Mouse (Mus musculus): Measurements from ENCODE around the gene Krt19. TPM values are rescaled to one million over a fixed set of nuclear protein-coding genes. Genes with fewer than 3 reads are reported as not detected.

Gene Krt19
- total RNA-seq, 2 experiments from 2014 or later: 0.41 to 0.57 TPM

DNA sequence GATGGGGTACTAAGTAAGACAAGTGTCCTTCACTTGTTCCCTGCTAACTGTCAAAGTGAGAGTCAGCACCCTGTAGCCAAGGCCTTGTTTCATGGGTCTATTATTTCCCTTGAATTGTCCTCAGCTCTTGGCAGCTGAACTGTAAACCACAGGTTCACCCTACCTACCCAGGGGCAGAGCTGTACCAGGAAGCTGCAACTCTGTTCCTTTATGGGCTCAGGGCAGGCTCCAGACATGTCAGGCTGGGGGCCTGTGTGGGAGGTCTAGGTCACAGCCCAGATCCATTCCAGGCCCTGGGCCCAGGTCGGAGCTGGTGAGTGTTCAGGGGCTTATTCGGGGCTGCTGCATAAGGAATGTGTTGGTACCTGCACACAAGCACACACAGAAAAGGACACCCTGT is 9.1 kb downstream of the Krt19 start:
- no peak for DNase-seq
- intact Hi-C loops (cut with DNase I): loop anchor here (5.0 kb wide), 1 partner anchor 247 kb away; no protein-coding TSS in a partner anchor

DNA sequence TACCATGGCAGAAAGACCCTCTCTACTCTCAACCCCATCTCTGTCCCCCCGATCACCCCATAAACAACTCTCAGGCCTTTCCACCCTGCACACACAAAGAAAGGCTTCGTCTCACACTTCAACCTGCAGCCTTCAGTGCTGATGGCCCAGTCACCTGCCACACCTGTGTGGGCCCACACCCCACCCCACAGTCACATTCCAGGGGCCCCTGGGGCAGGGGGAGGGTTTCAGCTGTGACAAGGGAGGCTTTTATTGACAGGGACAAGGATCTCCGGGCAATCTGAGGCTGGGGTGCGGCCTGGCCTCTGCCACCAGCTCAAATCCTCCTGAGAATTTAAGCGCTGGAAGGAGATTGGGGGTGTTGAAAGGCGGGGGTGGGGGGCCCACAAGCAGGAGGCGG is 9.7 kb downstream of the Krt19 start:
- intact Hi-C loops (cut with DNase I): loop anchor here (5.0 kb wide), 1 partner anchor 247 kb away; no protein-coding TSS in a partner anchor
- no peak for DNase-seq

DNA sequence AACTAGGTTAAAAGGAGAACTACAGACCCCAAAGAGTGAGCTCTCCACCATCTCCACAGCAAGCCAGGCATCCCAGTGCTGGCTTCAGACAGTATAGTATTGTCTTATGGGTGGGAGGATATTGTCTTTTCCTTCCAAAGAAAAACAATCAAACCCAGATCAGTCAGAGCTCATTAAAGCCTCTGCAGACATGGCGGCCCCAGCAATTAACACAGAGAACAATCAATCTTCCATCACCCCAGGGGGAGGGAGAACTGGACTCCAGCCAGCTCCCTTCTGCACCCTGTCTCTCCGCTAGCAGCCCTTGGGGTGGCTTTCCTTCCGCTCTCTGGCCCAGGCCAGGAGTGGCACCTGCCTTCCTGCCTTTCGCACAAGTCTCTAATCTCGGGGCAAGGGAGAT is 10.8 kb downstream of the Krt19 start:
- intact Hi-C loops (cut with DNase I): loop anchor here (5.0 kb wide), 1 partner anchor 245 kb away; no protein-coding TSS in a partner anchor

DNA sequence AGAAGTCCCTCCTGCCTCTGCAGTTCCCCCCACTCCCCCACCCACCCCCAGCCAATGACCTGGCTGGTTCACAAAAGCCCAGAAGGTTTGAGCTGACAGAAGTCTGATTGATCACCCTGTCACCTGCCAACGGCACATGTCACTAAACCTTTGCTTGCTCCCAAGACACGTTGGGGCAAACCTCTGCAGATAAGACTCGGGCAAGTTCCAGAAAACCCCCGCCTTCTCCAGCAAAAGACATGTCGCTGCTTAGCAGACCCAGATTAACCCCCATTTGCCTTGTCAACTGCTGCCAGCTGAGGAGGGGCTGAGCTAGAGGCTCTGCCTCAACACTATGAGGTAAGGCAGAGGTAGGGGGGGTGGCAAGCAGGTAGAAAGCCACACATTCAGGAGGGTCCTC is 11.9 kb downstream of the Krt19 start:
- intact Hi-C loops (cut with DNase I): loop anchor here (5.0 kb wide), 1 partner anchor 244 kb away; no protein-coding TSS in a partner anchor
- no peak for DNase-seq

More for the DNA sequence above, 10.8 kb downstream of the Krt19 start:
- DNase-seq: no peak

DNA sequence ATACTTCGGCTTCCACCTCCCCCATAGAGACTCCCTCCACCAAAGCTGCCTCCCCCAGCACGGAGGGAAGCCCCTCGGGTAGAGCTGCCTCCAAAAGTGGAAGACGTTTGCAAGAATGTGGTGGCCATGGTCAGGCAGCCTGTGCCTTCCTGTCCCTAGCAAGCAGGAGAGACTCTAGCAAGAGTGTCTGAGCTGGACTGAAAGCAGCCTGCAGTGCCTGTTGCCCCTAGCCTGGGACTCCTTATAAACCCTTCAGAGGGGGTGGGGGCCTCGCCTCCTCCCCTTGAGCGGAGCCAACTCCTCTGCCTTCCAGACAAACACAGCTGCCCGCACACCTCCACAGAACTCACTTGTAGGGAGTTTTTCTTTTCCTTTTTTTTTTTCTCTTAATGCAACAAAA is 12.7 kb downstream of the Krt19 start, which contains the start of gene Krt15:
TSS of gene Krt15 (minus strand) at position 198 of the 400 bp plus-strand sequence.
- intact Hi-C loops (cut with DNase I): loop anchor here (5.0 kb wide), 1 partner anchor 243 kb away; no protein-coding TSS in a partner anchor
- DNase-seq: no peak

- DNase-seq: no peak
- intact Hi-C loops (cut with DNase I): no loop called here
These were observed 23.6 kb downstream of the Krt19 start for GRCm38 (mm10) chr11:100124901-100125300.

DNA sequence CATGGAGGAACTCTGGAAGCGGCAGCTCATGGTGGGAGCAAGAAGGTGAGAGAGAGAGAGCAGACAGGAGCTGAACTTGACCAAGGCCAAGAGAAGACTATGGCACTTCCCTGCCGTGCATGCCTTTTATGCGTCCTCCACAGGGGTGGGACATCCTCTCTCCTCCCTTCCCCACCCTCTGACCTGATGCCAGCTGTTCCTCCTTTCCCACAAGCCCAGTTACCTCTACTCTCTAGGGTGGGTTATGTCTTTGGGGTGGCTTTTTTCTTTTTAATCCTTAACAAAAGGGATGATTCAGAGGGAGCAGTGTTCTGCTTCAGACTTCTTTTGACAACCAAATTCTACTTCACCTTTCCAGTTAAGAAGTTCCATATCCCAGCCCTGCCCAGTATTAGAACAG is 27.0 kb downstream of the Krt19 start, which contains the start of gene Krt13:
TSS of gene Krt13 (minus strand) at position 101 of the 400 bp plus-strand sequence.
- intact Hi-C loops (cut with DNase I): no loop called here

GRCm38 (mm10) chr11:100120331-100120730 is 28.1 kb downstream of the Krt19 start:
- DNase-seq: no peak
- intact Hi-C loops (cut with DNase I): no loop called here

More for the DNA sequence above, 27.0 kb downstream of the Krt19 start, which contains the start of gene Krt13:
- DNase-seq: no peak

- intact Hi-C loops (cut with DNase I): no loop called here
- no peak for DNase-seq
These were observed 34.8 kb downstream of the Krt19 start for GRCm38 (mm10) chr11:100113742-100114029.

DNA sequence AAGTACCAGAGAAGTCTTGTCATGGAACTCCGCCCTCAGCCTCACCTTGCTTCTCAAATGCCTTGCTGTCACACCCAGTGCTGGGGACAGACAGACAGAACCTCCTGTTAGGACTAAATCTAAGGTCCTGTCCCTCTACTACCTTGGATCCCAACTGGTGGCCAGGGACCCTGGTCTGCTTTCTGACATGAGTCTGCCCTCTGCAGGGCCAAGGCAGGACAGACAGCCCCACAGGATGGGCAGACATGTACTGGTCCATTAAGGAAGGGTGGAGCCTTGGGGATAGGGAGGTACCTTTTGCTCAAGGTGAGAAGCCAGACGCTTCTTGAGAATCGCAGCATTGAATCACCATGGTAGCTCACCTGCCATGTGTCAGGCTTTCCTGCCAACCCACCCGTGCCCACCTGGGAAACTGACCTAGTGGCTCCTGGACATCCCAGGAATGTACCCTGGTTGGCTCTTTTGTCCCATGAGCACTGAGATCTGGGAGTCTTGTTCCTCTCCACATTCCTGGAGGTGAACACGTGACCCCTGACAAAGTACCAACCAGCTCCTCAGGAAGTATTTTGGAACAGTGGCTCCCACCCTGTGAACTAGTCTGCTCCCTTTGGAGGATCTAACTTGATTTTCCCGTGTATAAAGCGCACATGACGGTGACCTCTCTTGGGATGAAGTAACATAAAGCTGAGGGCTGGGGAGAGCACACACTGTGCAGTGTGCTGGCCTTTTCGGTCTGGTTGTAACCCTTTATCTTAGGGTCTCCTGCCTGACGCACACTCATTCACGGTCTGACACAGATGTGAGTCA is 35.3 kb downstream of the Krt19 start:
- no peak for DNase-seq
- intact Hi-C loops (cut with DNase I): no loop called here

GRCm38 (mm10) chr11:100105576-100106122 is 42.8 kb downstream of the Krt19 start, which contains the start of gene Krt36:
Gene Krt36, minus strand, starts transcription at chr11:100105626.
- DNase-seq: no peak
- intact Hi-C loops (cut with DNase I): no loop called here

- intact Hi-C loops (cut with DNase I): no loop called here
- DNase-seq: no peak
These were observed 45.6 kb downstream of the Krt19 start for GRCm38 (mm10) chr11:100102693-100103429.

DNA sequence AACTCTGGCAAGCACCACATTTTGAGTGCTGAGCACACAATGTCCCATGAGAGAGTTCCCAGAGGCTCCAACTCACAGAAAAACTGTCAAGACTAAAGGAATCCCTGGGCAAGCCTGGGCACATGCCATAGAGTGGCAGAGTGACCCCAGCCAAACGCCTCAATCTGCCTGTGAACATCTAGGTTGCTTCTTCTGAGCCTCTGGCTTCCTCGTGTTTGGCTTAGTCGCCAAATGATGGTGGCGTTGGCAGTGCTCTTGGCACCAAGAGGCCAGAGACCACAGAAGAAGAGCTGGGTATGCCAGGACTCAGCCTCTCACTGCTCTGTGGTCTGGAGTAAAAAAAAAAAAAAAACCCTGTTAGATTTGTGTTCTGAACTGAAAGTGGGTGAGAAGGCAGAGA is 48.1 kb downstream of the Krt19 start:
- intact Hi-C loops (cut with DNase I): no loop called here
- DNase-seq: no peak

DNA sequence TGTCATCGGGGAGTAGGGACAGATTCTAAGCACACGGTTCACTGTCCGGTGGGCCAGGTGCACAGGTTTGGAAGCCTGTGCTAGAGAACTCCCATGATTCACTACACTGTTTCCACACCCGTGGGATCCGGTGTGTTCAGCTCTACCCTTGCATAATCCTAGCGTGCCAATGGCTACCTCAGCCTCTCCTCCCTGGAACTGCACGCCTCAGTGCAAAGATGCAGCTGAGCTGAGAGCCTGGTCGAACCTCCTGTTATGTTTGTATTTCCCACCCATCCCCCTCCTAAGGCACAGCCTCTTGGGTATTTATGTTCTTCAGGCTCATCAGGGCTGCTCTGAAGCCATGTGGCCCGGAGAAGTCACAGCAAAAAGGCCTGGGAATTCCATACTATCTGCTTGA is 50.6 kb downstream of the Krt19 start:
- no peak for DNase-seq
- intact Hi-C loops (cut with DNase I): no loop called here

- intact Hi-C loops (cut with DNase I): no loop called here
- DNase-seq: no peak
These were observed 52.3 kb downstream of the Krt19 start, which contains the start of gene Krt35 for GRCm38 (mm10) chr11:100096141-100096540. Gene Krt35, minus strand, starts transcription at chr11:100096241.

Other genes starting within 250 kb of the Krt19 start
- gene Krtap31-1, start 240.7 kb downstream of the Krt19 start, total RNA-seq (2021): not detected
- gene Gm11565, start 233.9 kb downstream of the Krt19 start, total RNA-seq (2021): not detected
- not detected for gene Krtap31-2, start 212.4 kb downstream of the Krt19 start, total RNA-seq (2021)
- not detected for gene Krtap9-5, start 200.2 kb downstream of the Krt19 start, total RNA-seq (2021)
- not detected for gene Krtap29-1, start 169.6 kb downstream of the Krt19 start, total RNA-seq (2021)
- gene Krtap16-1, start 162.1 kb downstream of the Krt19 start, total RNA-seq (2021): not detected
- not detected for gene Krtap17-1, start 154.7 kb downstream of the Krt19 start, total RNA-seq (2021)
- gene Krt33a, start 132.5 kb downstream of the Krt19 start, total RNA-seq (2021): not detected
- not detected for gene Krt33b, start 118.8 kb downstream of the Krt19 start, total RNA-seq (2021)
- gene Krt34, start 107.1 kb downstream of the Krt19 start, total RNA-seq (2021): not detected
- gene Krt31, start 98.1 kb downstream of the Krt19 start, total RNA-seq (2021): not detected
- not detected for gene Krt32, start 60.4 kb downstream of the Krt19 start, total RNA-seq (2021)
- gene Krt35, start 52.4 kb downstream of the Krt19 start, total RNA-seq (2021): not detected
- not detected for gene Krt36, start 43.0 kb downstream of the Krt19 start, total RNA-seq (2021)
- not detected for gene Krt13, start 27.1 kb downstream of the Krt19 start, total RNA-seq (2021)
- gene Krt15, start 12.7 kb downstream of the Krt19 start, total RNA-seq (2021): not detected
- gene Krt9, start 44.6 kb upstream of the Krt19 start, total RNA-seq (2021): not detected
- not detected for gene Krt14, start 58.9 kb upstream of the Krt19 start, total RNA-seq (2021)
- gene Krt16, start 100.2 kb upstream of the Krt19 start, total RNA-seq (2021): not detected
- under 1 TPM in 1 of 2 experiments, not detected in 1; 0.82 TPM for gene Krt17, start 112.4 kb upstream of the Krt19 start, total RNA-seq (2021)
- not detected for gene Krt42, start 121.2 kb upstream of the Krt19 start, total RNA-seq (2021)
- gene Eif1, start 171.2 kb upstream of the Krt19 start, total RNA-seq (2021): 1,000 to 10,000 TPM in 1 of 2 experiments, 100 to 1,000 TPM in 1; 947 to 1,138 TPM
- not detected for gene Gast, start 185.7 kb upstream of the Krt19 start, total RNA-seq (2021)
- under 1 TPM in 1 of 2 experiments, not detected in 1; 0.23 TPM for gene Hap1, start 207.5 kb upstream of the Krt19 start, total RNA-seq (2021)
- gene Jup, start 249.1 kb upstream of the Krt19 start, total RNA-seq (2021): 10 to 100 TPM; 73.8 to 80.2 TPM